In the genomic region with DNA sequence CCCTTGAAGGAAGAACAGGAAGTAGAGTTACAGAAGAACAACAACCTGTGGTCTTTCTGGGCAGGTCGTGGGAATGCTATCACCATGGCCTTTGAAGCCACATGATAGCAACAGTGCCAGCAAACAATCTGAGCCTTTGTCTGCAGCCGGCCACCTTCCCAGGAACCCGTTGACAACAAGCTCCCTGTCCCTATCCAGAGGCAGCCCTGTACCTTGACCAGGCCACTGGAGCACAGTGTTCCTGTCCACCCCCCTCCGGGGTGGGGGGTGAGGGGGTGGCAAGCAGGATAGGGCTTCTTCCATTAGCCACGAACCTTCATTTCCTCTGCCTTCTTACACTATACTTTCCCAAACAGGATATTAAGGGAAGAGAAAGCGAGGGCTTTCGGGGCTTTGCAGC, we compare ENCODE assay signal across 16 mouse cellular contexts.
A peak's percentile ranks its signal among the peaks of the same experiment; 100 is the strongest.
DNase-seq lines count a peak whose midpoint lies in the region; ATAC-seq and TF ChIP-seq lines count a peak whose summit lies in the region.
"Had no signal": no experiment of that assay in that cellular context is flagged by ENCODE, and none has a peak within 500 bp of the region (broad histone marks: within the 10 kb centered on the region; RNA-seq: fewer than 3 reads in every experiment).

No protein-coding gene starts in this region.

- peaks cover 15% of the 10 kb centered on the region for H3K4me1 ChIP-seq in heart, embryonic 15.5 days (replicated peaks)
- H3K4me1 ChIP-seq in hindbrain, embryonic 12.5 days = peaks cover 41% of the 10 kb centered on the region
- H3K4me1 ChIP-seq in limb, embryonic 10.5 days = peaks cover 32% of the 10 kb centered on the region
- peaks cover 4% of the 10 kb centered on the region; the same call in 1 of the 2 replicates for H3K4me1 ChIP-seq in midbrain, postnatal 0 days (ENCODE audit: insufficient read depth, low read length)

- ATAC-seq in heart, embryonic 15.5 days (replicated peaks; ENCODE audit: insufficient number of reproducible peaks, insufficient read depth, low FRiP score, low read depth) = no peak
- no peak for ATAC-seq in hindbrain, embryonic 12.5 days (ENCODE audit: low FRiP score)
- ATAC-seq in midbrain, postnatal 0 days (ENCODE audit: low FRiP score) = no peak
- ATAC-seq: CD4-positive, CD25-positive, alpha-beta regulatory T cell, adult 4 months had no signal

- no peaks in the 10 kb centered on the region for H3K9me3 ChIP-seq in heart, embryonic 15.5 days (replicated peaks)
- H3K9me3 ChIP-seq in hindbrain, embryonic 12.5 days (replicated peaks) = no peaks in the 10 kb centered on the region
- H3K9me3 ChIP-seq in limb, embryonic 10.5 days (replicated peaks) = no peaks in the 10 kb centered on the region
- no peaks in the 10 kb centered on the region for H3K9me3 ChIP-seq in midbrain, postnatal 0 days (ENCODE audit: low read length)
- H3K9me3 ChIP-seq: embryonic facial prominence, embryonic 15.5 days had no signal

- 0 out of 2 replicates have a peak overlapping the region, but pooled peaks have one; percentile 8 for H3K27ac ChIP-seq in heart, embryonic 15.5 days
- peak overlapping the region; percentile 48 for H3K27ac ChIP-seq in hindbrain, embryonic 12.5 days
- H3K27ac ChIP-seq in limb, embryonic 10.5 days = peak overlapping the region; percentile 72; the same call in 1 of the 2 replicates
- peak overlapping the region; percentile 43 for H3K27ac ChIP-seq in midbrain, postnatal 0 days (ENCODE audit: low read depth, low read length)
- H3K27ac ChIP-seq: embryonic facial prominence, embryonic 15.5 days; liver, embryonic 14.5 days had no signal

- WGBS in heart, embryonic 15.5 days = 42% methylated on average over 7 of the region's 7 CpGs
- 63% methylated on average over 7 of the region's 7 CpGs for WGBS in hindbrain, embryonic 12.5 days
- 71% methylated on average over 7 of the region's 7 CpGs for WGBS in limb, embryonic 10.5 days
- 49% methylated on average over 7 of the region's 7 CpGs for WGBS in midbrain, postnatal 0 days

- no peak overlapping the region for H3K4me2 ChIP-seq in heart, embryonic 15.5 days
- H3K4me2 ChIP-seq in hindbrain, embryonic 12.5 days (replicated peaks) = no peak overlapping the region
- H3K4me2 ChIP-seq in midbrain, postnatal 0 days (ENCODE audit: low read depth, low read length, poor library complexity, severe bottlenecking) = no peak overlapping the region
- H3K4me2 ChIP-seq: embryonic facial prominence, embryonic 15.5 days had no signal

- no peak overlapping the region for H3K4me3 ChIP-seq in heart, embryonic 15.5 days
- no peak overlapping the region for H3K4me3 ChIP-seq in hindbrain, embryonic 12.5 days
- H3K4me3 ChIP-seq in limb, embryonic 10.5 days = no peak overlapping the region
- no peak overlapping the region for H3K4me3 ChIP-seq in midbrain, postnatal 0 days (ENCODE audit: low read depth, low read length)
- H3K4me3 ChIP-seq: embryonic facial prominence, embryonic 15.5 days had no signal

- TF ChIP-seq CTCF in midbrain, postnatal 0 days (IDR thresholded peaks at IDR 0.05) = no peak

- H3K9ac ChIP-seq in heart, embryonic 15.5 days = no peak overlapping the region
- H3K9ac ChIP-seq in hindbrain, embryonic 12.5 days = no peak overlapping the region
- H3K9ac ChIP-seq in midbrain, postnatal 0 days (replicated peaks; ENCODE audit: low read length, poor library complexity, severe bottlenecking) = no peak overlapping the region
- H3K9ac ChIP-seq: embryonic facial prominence, embryonic 15.5 days; liver, embryonic 14.5 days had no signal

- no peaks in the 10 kb centered on the region for H3K36me3 ChIP-seq in heart, embryonic 15.5 days
- H3K36me3 ChIP-seq in hindbrain, embryonic 12.5 days = 0 out of 2 replicates have a peak, but pooled peaks cover 7% of the 10 kb centered on the region
- H3K36me3 ChIP-seq in limb, embryonic 10.5 days = peaks cover 34% of the 10 kb centered on the region
- H3K36me3 ChIP-seq in midbrain, postnatal 0 days (ENCODE audit: insufficient read depth, low read length) = 0 out of 2 replicates have a peak, but pooled peaks cover 4% of the 10 kb centered on the region

- DNase-seq in heart, adult 11 months = no peak
- no peak for DNase-seq in limb, embryonic 10.5 days (ENCODE audit: low spot score)
- no peak for DNase-seq in midbrain, postnatal 0 days (ENCODE audit: low spot score)
- DNase-seq in urinary bladder, postnatal 36 days (ENCODE audit: low spot score in 2 of 2) = no peak
- no peak for DNase-seq in cerebellum, postnatal 14 days
- no peak for DNase-seq in lung, postnatal 36 days
- DNase-seq: adrenal gland, adult 2 months; cerebellum, adult 9-10 months; kidney, adult 8-10 months; lung, postnatal 14 days; right cerebral cortex, postnatal 25 days had no signal

- H3K27me3 ChIP-seq in heart, embryonic 15.5 days = no peaks in the 10 kb centered on the region
- H3K27me3 ChIP-seq in hindbrain, embryonic 12.5 days = no peaks in the 10 kb centered on the region
- no peaks in the 10 kb centered on the region for H3K27me3 ChIP-seq in limb, embryonic 10.5 days (ENCODE audit: low read depth, poor library complexity, severe bottlenecking)
- H3K27me3 ChIP-seq in midbrain, postnatal 0 days (ENCODE audit: insufficient read depth, low read length) = no peaks in the 10 kb centered on the region
- H3K27me3 ChIP-seq: embryonic facial prominence, embryonic 15.5 days had no signal

Comparison
In these comparisons a context has a peak if more than half of its experiments do, and no peak if none do; other contexts are left out.
1. H3K27ac ChIP-seq: peak in every context shown above with its lines; median percentile 72 in limb, embryonic 10.5 days; 48 in hindbrain, embryonic 12.5 days; 43 in midbrain, postnatal 0 days; 8 in heart, embryonic 15.5 days.